16 mouse cellular contexts compared by ENCODE assay signal in the genomic region with DNA sequence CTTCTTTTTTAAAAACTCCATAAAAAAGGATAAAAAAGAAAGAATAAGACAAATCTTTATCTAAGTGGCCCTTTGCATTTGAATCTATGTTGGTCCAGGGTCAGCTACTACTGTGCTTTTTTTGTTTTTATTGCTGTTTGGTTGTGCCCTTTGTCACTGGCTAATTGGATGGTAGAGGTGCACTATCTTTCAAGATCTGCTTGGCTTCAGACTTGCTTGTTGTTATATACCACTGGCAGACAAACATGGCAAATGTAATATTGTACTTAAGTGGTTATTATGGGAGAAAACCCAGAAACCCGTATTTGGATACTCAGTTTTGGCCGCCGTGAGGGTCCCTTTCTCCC.
"Had no signal": no experiment of that assay in that cellular context is flagged by ENCODE, and none has a peak within 500 bp of the region (broad histone marks: within the 10 kb centered on the region; RNA-seq: fewer than 3 reads in every experiment).

No protein-coding gene starts in this region.

- H3K36me3 ChIP-seq: midbrain, embryonic 15.5 days; stomach, embryonic 15.5 days had no signal

- H3K4me1 ChIP-seq: limb, embryonic 13.5 days; midbrain, embryonic 10.5 days; midbrain, embryonic 15.5 days; neural tube, embryonic 12.5 days; stomach, embryonic 15.5 days had no signal

- H3K9ac ChIP-seq: limb, embryonic 13.5 days; midbrain, embryonic 15.5 days; neural tube, embryonic 12.5 days; stomach, embryonic 15.5 days had no signal

- H3K4me2 ChIP-seq: limb, embryonic 13.5 days; midbrain, embryonic 15.5 days; neural tube, embryonic 12.5 days; stomach, embryonic 15.5 days had no signal

- H3K27ac ChIP-seq: kidney, postnatal 0 days; layer of hippocampus, adult 2 months; limb, embryonic 13.5 days; midbrain, embryonic 10.5 days; midbrain, embryonic 15.5 days; neural tube, embryonic 12.5 days; stomach, embryonic 15.5 days had no signal

- H3K27me3 ChIP-seq: limb, embryonic 13.5 days; midbrain, embryonic 15.5 days; neural tube, embryonic 12.5 days; stomach, embryonic 15.5 days had no signal

- H3K4me3 ChIP-seq: layer of hippocampus, adult 2 months; limb, embryonic 13.5 days; midbrain, embryonic 10.5 days; midbrain, embryonic 15.5 days; neural tube, embryonic 12.5 days; stomach, embryonic 15.5 days had no signal

- ATAC-seq: intestine, postnatal 0 days; midbrain, embryonic 15.5 days had no signal

- H3K9me3 ChIP-seq: limb, embryonic 13.5 days; midbrain, embryonic 10.5 days; midbrain, embryonic 15.5 days; neural tube, embryonic 12.5 days; stomach, embryonic 15.5 days had no signal

- DNase-seq: kidney, adult 9 months; kidney, postnatal 36 days; left cerebral cortex, postnatal 4 days; lung, adult 18-20 months; retina, postnatal 1 day; right cerebral cortex, postnatal 14 days; thymus, adult 2 months; thymus, postnatal 25 days had no signal
